Mouse (Mus musculus): ENCODE measurements at regions not wholly inside any gene's neighbourhood (a gene's known extent, or its start where the extent isn't known, plus 50 kb on each side); places are given as distances from the start of the nearest gene placed in this dataset.

DNA sequence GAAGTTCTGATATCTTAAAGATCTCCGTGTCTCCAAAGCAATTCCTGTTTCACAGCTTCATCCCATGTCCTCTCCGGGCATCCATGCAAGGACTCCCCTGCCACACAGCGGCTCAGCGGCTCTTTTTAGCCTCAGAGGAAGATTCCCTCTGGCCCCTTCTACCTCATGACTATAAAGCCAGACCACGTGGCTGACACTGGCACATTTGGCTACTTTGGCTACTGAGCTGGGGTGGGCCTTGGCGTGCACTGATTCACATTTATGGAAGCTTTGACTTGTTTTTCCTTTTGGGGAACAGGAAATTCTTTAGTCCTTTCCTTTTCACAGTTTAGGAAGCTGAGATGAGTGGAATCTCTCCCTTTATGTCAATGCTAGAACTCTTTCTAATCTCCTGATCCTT, 83.5 kb downstream of the Spry2 start:
- Histone ChIP-seq H3K4me2 (no peak overlapping the region), H3K4me3 (no peak overlapping the region), H3K36me3 (no peaks in the 10 kb centered on the region), H3K27me3 (replicated peaks) (no peaks in the 10 kb centered on the region), H3K9me3 (replicated peaks) (no peaks in the 10 kb centered on the region), H3K4me1 (replicated peaks) (no peaks in the 10 kb centered on the region), H3K9ac (no peak overlapping the region), H3K27ac (ENCODE audit: poor library complexity, severe bottlenecking) (no peak overlapping the region)
- ATAC-seq (ENCODE audit: insufficient number of reproducible peaks, low FRiP score) = no peak
- 78% methylated on average over 6 of the region's 6 CpGs for WGBS

DNA sequence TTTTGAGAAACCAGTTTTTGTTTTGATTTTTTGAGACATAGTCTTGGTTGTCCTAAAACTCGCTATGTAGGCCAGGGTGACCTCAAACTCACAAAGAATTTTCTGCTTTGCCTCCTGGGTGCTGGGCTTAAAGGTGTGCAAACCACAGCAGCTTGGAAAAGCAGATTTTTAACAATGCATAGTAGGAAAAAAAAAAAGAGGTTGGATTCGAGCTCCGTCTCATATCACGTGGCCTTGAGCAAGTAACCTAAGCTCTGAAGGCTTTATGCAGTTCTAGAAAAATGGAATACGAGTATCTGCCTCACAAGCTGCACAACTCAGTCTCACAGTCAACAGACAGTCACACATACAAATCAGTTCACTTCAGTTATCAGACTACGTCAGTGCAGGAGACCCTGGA, 90.9 kb downstream of the Spry2 start:
- no peaks in the 10 kb centered on the region for H3K36me3 ChIP-seq
- no peak overlapping the region for H3K4me3 ChIP-seq
- H3K9me3 ChIP-seq (replicated peaks) = no peaks in the 10 kb centered on the region
- H3K4me1 ChIP-seq (replicated peaks) = peaks cover 8% of the 10 kb centered on the region
- H3K4me2 ChIP-seq = no peak overlapping the region
- 71% methylated on average over 6 of the region's 6 CpGs for WGBS
- no peak for ATAC-seq (ENCODE audit: insufficient number of reproducible peaks, low FRiP score)
- H3K27me3 ChIP-seq (replicated peaks) = no peaks in the 10 kb centered on the region
- H3K27ac ChIP-seq (ENCODE audit: poor library complexity, severe bottlenecking) = no peak overlapping the region
- no peak overlapping the region for H3K9ac ChIP-seq

DNA sequence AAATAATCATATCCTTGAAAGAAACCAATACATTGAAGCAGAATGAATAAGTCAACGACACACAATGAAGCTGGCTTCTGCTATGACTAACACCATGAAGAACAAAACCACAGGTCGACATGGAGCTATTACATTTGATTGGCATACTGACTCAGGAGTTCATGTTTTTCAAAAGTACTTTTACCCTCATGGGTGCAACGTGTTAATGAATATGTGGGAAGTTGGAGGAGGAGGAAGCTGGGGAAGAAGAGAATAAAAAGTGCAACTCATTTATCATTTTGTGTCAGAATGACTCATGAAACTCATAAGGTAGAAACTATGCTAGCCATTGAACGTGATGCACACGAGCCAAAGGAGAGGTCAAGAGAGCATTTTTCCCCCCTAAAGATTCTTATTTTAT, 91.3 kb downstream of the Spry2 start:
- Histone ChIP-seq H3K9ac (no peak overlapping the region), H3K9me3 (replicated peaks) (no peaks in the 10 kb centered on the region), H3K4me1 (replicated peaks) (peaks cover 8% of the 10 kb centered on the region), H3K27me3 (replicated peaks) (no peaks in the 10 kb centered on the region), H3K27ac (ENCODE audit: poor library complexity, severe bottlenecking) (no peak overlapping the region), H3K36me3 (no peaks in the 10 kb centered on the region), H3K4me3 (no peak overlapping the region), H3K4me2 (no peak overlapping the region)
- no peak for ATAC-seq (ENCODE audit: insufficient number of reproducible peaks, low FRiP score)
- 77% methylated on average over 5 of the region's 5 CpGs for WGBS

DNA sequence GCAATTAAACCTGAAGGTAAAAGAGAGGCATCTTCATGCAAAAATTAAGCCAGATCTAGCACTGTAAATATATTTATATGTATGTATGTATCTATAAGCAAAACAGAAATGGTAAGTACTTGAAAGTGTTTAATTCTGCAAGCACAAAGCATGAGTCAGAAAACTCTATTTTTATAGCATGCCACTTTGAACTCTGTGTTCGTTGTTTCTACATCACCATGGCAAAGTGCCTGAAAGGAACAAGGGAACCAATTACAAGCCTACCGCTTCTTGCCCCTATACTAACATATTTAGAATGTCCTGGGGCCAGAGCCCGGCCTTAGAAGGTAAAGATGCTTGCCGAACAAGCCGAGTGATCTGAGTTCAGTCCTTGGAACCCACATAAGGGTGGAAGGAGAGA, 91.9 kb downstream of the Spry2 start:
- no peak overlapping the region for H3K4me3 ChIP-seq
- no peak overlapping the region for H3K9ac ChIP-seq
- no peaks in the 10 kb centered on the region for H3K36me3 ChIP-seq
- no peak overlapping the region for H3K4me2 ChIP-seq
- H3K4me1 ChIP-seq (replicated peaks) = peaks cover 8% of the 10 kb centered on the region
- no peak for ATAC-seq (ENCODE audit: insufficient number of reproducible peaks, low FRiP score)
- no peaks in the 10 kb centered on the region for H3K9me3 ChIP-seq (replicated peaks)
- no peak overlapping the region for H3K27ac ChIP-seq (ENCODE audit: poor library complexity, severe bottlenecking)
- H3K27me3 ChIP-seq (replicated peaks) = no peaks in the 10 kb centered on the region
- 69% methylated on average over 5 of the region's 5 CpGs for WGBS

DNA sequence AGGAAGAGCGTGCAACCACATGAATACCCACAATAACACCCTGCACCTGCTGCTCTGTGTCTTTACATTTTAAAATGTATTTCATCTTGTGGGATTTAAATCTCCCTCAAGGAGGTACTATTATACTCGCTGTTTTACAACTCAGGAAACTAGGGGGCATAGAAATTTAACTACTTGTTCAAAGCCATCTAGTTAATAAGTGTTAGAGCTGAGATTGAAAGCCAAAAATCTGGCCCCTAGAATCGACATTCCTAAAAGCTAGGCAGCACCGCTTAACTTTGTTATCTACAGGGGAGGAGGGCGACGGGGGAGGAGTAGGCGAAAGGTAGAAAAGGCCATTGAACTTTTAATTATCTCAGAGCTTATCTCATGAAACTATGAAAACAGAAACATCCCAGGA, 93.3 kb downstream of the Spry2 start:
- ATAC-seq (ENCODE audit: insufficient number of reproducible peaks, low FRiP score) = no peak
- Histone ChIP-seq H3K27ac (ENCODE audit: poor library complexity, severe bottlenecking) (no peak overlapping the region), H3K4me3 (peak overlapping the region; percentile 35), H3K4me1 (replicated peaks) (peaks cover 8% of the 10 kb centered on the region), H3K9me3 (replicated peaks) (no peaks in the 10 kb centered on the region), H3K27me3 (replicated peaks) (no peaks in the 10 kb centered on the region), H3K36me3 (no peaks in the 10 kb centered on the region), H3K4me2 (peak overlapping the region; percentile 67), H3K9ac (peak overlapping the region; percentile 66)
- WGBS = 21% methylated on average over 7 of the region's 7 CpGs

DNA sequence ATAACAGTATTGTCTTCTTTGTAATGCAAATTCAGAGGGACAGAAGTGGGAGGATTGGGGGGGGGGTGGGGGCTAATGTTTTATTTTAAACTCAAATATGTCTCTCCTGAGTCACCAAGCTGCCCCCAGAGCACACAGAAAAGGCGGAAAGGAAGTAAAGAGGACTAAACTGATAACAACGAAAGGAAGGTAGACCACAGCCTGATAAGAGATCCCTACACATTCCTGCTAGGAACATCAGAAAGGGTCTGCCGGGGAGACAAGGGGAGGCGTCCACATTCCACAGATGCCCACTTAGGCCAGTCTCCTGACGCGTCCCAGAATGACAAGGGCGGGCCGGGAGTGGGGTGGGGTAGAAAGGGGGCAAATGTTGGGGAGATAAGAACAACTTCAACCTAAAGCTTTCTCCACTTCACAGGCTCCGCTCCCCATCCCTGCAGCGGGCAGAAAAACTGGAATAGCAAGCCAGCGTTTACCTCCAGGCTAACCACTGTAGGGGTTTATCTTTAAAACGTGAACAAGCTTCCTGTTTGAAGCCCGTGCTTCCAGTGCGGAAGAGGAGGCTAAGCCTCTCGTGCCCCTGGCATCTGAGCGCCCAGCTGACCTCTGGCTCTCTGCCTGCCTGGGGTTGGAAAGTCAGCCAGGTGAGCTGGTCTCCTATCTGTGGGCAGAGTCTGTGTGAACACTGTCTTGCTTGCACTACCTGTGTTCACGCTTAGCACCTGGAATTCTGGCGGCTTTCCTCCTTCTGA, 93.9 kb downstream of the Spry2 start:
- Histone ChIP-seq H3K4me1 (replicated peaks) (peaks cover 8% of the 10 kb centered on the region), H3K4me2 (peak overlapping the region; percentile 67), H3K27me3 (replicated peaks) (no peaks in the 10 kb centered on the region), H3K9ac (peak overlapping the region; percentile 66), H3K9me3 (replicated peaks) (no peaks in the 10 kb centered on the region), H3K4me3 (peak overlapping the region; percentile 35), H3K27ac (ENCODE audit: poor library complexity, severe bottlenecking) (peak overlapping the region; percentile 23; the same call in 1 of the 2 replicates), H3K36me3 (no peaks in the 10 kb centered on the region)
- no peak for ATAC-seq (ENCODE audit: insufficient number of reproducible peaks, low FRiP score)
- 2% methylated on average over 18 of the region's 18 CpGs for whole genome bisulfite sequencing

DNA sequence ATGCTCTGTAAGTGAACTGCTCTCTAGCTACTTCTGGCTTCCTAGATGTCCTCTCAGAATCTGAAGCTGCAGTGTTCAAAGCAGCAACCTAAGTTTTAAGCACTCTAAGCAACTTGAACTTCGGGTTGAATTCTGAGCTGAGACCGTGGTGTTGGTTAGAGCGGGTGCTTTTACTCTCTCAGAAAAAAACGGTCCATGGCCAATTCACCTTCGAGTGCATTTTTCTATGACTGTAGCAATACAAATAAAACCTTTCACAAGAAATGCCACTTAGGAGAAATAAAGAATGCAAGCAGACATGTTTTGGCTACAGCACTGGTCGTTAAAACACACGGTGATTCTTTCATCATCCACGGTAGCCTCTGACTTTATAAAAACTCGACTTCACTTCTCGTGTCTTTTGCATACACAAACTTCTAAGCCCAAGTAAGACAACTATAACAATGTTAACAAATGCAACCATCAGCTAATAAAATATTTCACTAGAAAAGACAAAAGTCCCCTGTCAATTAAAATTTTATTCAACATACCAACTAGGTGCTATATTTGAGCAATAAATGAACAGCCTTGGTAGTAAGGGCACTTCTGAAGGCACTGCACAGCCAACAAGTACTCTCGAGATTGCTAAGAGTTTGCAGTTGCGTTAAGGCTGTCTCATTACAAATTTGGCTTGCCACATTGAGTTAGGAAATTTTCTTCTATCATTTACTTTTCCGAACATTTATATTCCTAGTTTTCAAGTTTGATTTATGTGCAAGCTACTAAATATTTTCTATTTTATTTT, 96.3 kb downstream of the Spry2 start:
- ATAC-seq (ENCODE audit: insufficient number of reproducible peaks, low FRiP score) = no peak
- no peak overlapping the region for H3K27ac ChIP-seq (ENCODE audit: poor library complexity, severe bottlenecking)
- H3K4me1 ChIP-seq (replicated peaks) = peaks cover 8% of the 10 kb centered on the region
- H3K9ac ChIP-seq = no peak overlapping the region
- no peak overlapping the region for H3K4me3 ChIP-seq
- no peaks in the 10 kb centered on the region for H3K27me3 ChIP-seq (replicated peaks)
- no peaks in the 10 kb centered on the region for H3K36me3 ChIP-seq
- WGBS = 85% methylated on average over 13 of the region's 13 CpGs
- no peak overlapping the region for H3K4me2 ChIP-seq
- no peaks in the 10 kb centered on the region for H3K9me3 ChIP-seq (replicated peaks)

DNA sequence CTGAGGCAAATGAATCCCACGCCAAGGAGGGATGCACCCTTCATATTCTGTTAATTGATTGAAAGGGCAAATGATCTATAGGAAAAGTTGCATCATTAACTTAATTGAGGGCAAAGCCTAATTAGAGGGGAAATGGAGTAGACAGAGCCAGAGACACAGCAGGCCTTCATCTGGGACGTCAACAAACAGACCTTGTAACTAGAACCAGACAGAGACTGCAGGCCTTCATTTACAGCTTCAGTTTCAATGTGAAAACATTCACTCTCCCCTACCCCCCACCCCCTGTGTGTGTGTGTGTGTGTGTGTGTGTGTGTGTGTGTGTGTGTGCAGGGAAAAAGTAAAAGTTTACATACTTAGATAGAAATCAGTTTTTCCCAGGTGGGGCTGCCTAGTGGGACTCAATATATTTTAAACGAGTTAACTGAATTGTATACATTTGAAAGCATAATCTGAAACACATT, 97.2 kb downstream of the Spry2 start:
- Histone ChIP-seq H3K9me3 (replicated peaks) (no peaks in the 10 kb centered on the region), H3K27me3 (replicated peaks) (no peaks in the 10 kb centered on the region), H3K36me3 (no peaks in the 10 kb centered on the region), H3K4me3 (no peak overlapping the region), H3K4me1 (replicated peaks) (peaks cover 8% of the 10 kb centered on the region), H3K4me2 (no peak overlapping the region), H3K27ac (ENCODE audit: poor library complexity, severe bottlenecking) (no peak overlapping the region), H3K9ac (no peak overlapping the region)
- 57% methylated on average over 3 of the region's 3 CpGs for WGBS
- ATAC-seq (ENCODE audit: insufficient number of reproducible peaks, low FRiP score) = no peak

DNA sequence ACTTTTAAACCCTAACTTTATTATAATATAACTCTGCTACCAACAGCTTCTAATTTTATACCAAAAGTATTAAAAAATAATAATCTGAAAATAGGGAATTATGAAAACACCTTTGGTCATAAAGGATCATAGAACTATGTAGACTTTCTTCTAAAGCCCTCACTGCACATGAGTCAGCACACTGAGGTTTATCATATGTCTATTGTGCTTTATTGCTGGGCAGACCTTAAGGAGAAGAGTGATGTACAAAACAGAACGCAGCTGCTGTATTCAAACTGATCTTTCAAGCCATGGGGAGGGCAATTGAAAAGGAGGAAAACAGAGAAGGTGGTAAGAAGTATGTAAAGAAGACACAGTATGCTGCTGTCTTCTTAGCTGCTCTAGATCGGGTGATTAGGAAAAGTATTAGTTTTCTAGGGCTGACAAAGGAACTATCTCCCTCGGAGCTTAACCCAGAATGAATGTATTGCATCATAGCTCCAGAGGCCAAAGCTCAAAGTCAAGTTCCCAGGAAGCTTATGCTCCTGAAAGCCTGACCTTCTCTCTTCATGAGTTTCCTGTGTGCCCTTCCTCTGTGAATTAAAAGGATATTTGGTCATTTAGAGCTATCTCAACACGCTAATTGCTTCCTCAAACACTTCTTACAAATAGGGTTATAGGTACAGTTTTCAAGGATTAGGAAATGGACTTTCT, 103.5 kb downstream of the Spry2 start:
- Histone ChIP-seq H3K9me3 (replicated peaks) (no peaks in the 10 kb centered on the region), H3K4me2 (no peak overlapping the region), H3K27ac (ENCODE audit: poor library complexity, severe bottlenecking) (no peak overlapping the region), H3K27me3 (replicated peaks) (no peaks in the 10 kb centered on the region), H3K9ac (no peak overlapping the region), H3K4me1 (replicated peaks) (0 out of 2 replicates have a peak, but pooled peaks cover 3% of the 10 kb centered on the region), H3K4me3 (no peak overlapping the region), H3K36me3 (no peaks in the 10 kb centered on the region)
- ATAC-seq (ENCODE audit: insufficient number of reproducible peaks, low FRiP score) = no peak
- 73% methylated on average over 4 of the region's 4 CpGs for WGBS

DNA sequence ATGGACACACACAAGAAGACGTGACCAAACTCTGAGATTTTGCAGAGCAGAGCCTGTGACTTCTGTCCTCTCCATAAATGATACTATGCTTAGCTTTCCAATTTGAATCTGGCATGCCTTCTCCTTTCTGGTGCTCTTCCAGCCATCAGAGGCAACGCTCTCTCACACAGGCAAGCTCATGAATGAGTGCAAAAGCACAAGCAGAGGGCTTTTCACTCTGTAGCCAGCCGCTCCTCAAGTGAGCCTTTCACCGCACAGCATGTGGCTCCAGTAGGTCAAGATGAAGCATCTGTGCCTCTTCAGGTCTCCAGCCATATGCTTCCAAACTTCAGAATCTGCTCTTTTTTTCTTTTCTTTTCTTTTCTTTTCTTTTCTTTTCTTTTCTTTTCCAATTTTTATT, 106.2 kb downstream of the Spry2 start:
- Histone ChIP-seq H3K27ac (ENCODE audit: poor library complexity, severe bottlenecking) (no peak overlapping the region), H3K9me3 (replicated peaks) (no peaks in the 10 kb centered on the region), H3K4me3 (no peak overlapping the region), H3K4me2 (no peak overlapping the region), H3K4me1 (replicated peaks) (0 out of 2 replicates have a peak, but pooled peaks cover 3% of the 10 kb centered on the region), H3K27me3 (replicated peaks) (no peaks in the 10 kb centered on the region), H3K36me3 (no peaks in the 10 kb centered on the region), H3K9ac (no peak overlapping the region)
- 85% methylated on average over 4 of the region's 4 CpGs for WGBS
- no peak for ATAC-seq (ENCODE audit: insufficient number of reproducible peaks, low FRiP score)

DNA sequence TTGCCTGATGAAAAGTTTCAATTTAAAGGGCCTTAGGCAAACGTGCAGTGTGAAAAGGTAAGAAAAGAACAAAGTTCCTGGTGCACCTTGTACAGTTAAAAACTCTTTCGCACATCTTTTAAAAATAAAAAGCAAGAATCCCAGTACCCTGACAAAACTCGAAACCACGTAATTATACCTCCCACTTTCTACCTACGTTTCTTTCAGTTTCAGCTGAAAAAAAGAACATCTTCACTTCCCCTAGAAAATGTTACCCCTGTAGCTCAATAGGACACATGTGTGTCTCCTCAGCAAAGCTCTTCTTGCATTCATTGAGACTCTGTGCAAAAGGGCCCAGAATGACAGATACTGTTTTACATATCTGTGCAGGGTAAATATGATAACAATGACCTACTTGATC, 113.2 kb downstream of the Spry2 start:
- WGBS = 85% methylated on average over 5 of the region's 5 CpGs
- no peak for ATAC-seq (ENCODE audit: insufficient number of reproducible peaks, low FRiP score)
- Histone ChIP-seq H3K27me3 (replicated peaks) (no peaks in the 10 kb centered on the region), H3K36me3 (no peaks in the 10 kb centered on the region), H3K9me3 (replicated peaks) (0 out of 2 replicates have a peak, but pooled peaks cover 3% of the 10 kb centered on the region), H3K4me3 (no peak overlapping the region), H3K27ac (ENCODE audit: poor library complexity, severe bottlenecking) (no peak overlapping the region), H3K4me1 (replicated peaks) (no peaks in the 10 kb centered on the region), H3K9ac (no peak overlapping the region), H3K4me2 (no peak overlapping the region)
